Mouse (Mus musculus): Measurements from ENCODE around the gene Cps1.

Cps1 gene

DNA sequence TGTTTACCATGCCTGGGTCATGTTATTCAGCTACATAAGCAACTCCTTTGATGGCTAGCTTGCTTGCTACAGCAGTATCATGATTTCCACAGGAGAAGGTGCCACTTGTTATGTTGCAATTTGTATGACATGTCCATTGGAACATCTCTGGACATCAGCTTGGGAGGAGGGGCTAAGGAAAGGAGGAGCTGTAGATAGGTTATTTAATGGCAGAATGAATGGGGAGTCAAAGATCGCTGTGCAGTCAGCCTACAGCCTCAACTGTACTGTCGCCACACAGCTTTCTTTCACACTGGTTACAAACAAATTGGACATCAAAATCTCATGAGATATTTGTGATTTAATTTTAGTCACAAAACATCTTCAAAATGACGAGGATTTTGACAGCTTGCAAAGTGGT is at the start of gene Cps1:
TSS of gene Cps1 (plus strand) at position 230 of the 400 bp plus-strand sequence.
- DNase-seq (ENCODE audit: low spot score), result no peak

- DNase-seq (ENCODE audit: low spot score), result no peak
These were observed 45.1 kb upstream of the Cps1 start for GRCm38 (mm10) chr1:67077739-67078138.

- DNase-seq (ENCODE audit: low spot score), result no peak
These were observed 44.2 kb upstream of the Cps1 start for GRCm38 (mm10) chr1:67078666-67079065.

DNA sequence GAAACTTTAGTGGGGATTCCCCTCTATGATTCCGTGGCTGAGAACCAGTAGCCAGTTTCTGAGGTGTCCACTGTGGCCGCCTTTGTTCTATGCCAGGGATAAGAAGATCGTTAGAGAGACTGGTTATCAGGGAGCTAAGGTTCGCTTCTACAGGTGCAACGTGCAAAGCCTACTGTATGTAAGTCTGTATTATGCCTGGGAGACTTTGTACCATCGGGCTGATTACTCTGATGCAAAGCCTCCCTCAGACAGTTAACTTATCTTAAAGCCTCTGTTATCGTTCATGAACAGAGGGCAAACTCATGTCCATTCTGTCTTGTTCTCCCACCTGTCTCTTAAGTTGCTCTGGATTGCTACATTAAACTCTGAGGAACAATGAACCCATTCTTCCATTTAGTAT is 43.7 kb upstream of the Cps1 start:
- DNase-seq (ENCODE audit: low spot score), result no peak

DNA sequence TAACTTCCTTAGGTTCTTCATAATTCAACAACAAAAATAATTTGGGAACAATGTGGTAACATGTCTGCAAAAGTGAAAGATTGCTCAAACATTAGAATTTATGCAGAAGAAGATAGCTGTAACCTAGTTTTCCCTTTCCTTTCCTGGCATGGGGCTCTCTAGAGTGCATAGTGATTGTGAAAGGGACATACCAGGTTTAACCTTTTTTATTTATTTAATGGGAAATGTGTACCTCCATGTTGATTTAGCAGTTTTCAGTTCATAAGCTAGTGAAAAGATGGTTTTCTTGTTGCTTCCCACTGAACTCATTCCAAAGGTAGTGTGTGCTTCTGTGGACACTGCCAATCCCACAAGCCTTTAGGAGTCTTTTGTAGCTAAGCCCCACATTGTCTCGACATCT is 30.4 kb upstream of the Cps1 start:
- DNase-seq (ENCODE audit: low spot score), result no peak

DNA sequence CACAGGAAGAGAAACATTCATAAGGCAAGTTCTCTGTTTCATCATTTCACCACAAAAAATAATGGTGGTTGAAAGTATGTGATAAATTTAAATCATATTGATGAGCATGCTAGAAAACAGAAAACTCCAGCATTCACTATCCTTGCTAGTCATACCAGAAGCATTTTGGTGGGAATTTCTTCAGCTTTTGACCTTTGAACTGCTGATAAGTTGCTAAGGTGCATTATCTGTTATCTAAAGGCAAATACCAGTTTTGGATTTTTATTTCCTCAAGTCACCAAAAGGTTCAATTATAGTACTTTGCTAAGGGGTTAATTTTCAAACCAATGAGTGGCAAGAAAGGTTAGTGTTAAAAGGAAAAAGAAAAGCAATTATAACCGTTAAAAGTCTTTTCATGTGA is 23.6 kb upstream of the Cps1 start:
- no peak for DNase-seq (ENCODE audit: low spot score)

- DNase-seq (ENCODE audit: low spot score), result peak; percentile 36
These were observed 19.2 kb upstream of the Cps1 start for GRCm38 (mm10) chr1:67103476-67104248.

DNA sequence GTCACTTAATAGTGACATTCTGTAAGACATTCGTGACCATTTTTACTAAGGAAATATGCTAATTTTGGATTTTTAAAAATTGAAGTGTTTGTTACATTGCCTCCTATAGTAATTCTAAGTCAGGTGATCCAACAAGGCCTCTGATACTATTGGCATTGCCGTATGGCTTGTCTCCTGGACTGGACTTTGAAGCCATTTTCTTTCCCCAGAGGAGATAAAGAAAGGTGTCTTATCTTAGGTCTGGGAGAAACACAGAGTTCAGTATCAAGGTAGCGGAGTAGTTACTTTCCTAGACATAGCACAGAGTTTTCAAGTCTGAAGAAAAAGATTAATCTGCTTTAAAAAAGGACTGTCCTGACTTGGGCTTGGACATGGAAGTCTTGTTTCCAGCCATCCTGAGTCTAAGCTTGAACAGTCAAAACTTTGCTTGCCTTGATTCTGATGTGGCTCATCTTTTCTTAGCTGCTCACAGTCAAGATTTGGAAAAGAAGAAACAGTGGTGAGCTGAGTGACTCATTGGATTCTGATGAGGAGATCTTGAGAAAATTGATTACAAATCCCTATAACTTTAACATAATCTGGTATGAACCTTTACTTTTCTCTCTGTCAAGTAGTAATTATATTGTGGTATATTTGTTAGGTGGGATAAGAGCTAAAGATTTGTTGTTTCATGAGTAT is 11.1 kb upstream of the Cps1 start:
- no peak for DNase-seq (ENCODE audit: low spot score)

- DNase-seq (ENCODE audit: low spot score), result no peak
These were observed 9.3 kb upstream of the Cps1 start for GRCm38 (mm10) chr1:67113343-67114030.

- no peak for DNase-seq (ENCODE audit: low spot score)
These were observed 6.3 kb upstream of the Cps1 start for GRCm38 (mm10) chr1:67116571-67116970.

- DNase-seq (ENCODE audit: low spot score), result no peak
These were observed 5.0 kb upstream of the Cps1 start for GRCm38 (mm10) chr1:67117778-67118177.

DNA sequence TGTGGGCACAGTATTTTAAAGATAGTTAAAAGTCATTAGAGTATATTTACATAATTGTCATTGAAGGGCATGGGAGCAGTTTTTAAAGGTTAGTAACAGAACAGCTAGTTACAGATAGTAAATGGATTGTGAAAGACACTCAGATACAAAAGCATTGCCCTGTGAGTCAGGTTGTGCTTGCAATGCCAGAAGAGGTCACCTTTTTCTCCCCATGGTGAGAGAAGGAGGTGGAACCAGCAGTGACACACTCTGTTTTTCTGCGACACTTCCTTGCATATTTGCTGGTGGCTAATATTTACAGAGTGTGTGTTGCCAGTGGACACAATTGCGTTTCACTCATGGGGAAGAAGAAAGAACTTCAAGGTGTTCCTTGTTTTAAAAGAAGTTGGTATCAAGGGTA is 2.6 kb downstream of the Cps1 start:
- no peak for DNase-seq (ENCODE audit: low spot score)

DNA sequence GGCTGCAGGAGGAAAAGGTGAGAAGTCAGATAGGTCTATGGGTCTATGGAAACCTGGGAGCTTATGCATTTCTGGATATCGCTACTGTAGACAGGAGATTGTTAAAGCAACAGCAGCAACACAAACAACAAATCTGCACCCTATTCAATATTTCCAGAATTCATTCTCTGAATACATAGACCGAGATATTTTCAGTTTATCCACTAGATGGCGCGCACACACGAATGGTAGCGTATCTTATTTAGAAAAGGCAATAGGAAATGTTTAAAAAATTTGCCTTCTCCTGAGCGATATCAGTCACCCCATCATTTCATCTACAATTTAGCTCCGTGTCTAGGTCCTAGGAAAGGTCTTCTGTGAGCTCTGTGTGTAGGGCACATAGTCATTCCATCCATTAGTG is 21.1 kb downstream of the Cps1 start:
- peak; percentile 73 for DNase-seq (ENCODE audit: low spot score)

DNA sequence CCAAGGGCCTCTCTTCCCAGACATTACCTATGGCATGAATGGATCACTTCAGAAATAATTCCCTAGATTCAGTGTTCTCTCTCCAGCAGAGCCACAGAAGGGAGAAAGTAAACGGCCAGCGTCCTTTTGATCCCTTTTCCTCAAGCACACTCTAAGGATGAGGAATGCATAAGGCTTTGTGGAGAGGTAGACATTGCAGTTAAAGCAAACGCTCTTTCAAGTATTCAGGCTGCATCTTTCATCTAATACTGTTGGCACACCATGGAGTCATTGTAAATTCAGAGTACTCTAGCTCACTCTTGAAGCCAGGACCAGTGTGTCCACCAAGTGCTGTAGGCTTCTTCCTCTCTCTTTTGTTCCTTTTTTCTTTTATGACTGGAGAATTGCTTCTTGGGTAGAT is 28.4 kb downstream of the Cps1 start:
- DNase-seq (ENCODE audit: low spot score), result no peak

DNA sequence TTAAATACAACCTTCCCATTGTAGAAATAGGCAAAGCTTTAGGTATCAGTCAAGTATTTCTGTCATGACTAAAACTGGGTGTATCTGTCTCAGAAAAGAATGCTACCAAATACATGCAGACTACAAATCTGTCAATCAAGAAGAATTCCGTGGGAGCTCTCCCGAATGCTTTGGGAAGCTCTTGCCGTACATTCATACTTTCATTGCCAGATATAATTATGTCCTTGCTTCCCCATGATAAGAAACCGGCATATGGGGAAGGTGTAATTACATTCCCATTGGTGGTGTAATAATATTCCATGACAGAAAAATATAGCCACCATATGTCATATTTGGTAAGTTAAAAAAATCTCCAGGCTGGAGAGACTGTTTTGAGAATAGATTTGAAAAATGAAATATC is 44.5 kb downstream of the Cps1 start:
- DNase-seq (ENCODE audit: low spot score), result no peak

GRCm38 (mm10) chr1:67181165-67181564 is 58.3 kb downstream of the Cps1 start:
- peak; percentile 76 for DNase-seq (ENCODE audit: low spot score)

DNA sequence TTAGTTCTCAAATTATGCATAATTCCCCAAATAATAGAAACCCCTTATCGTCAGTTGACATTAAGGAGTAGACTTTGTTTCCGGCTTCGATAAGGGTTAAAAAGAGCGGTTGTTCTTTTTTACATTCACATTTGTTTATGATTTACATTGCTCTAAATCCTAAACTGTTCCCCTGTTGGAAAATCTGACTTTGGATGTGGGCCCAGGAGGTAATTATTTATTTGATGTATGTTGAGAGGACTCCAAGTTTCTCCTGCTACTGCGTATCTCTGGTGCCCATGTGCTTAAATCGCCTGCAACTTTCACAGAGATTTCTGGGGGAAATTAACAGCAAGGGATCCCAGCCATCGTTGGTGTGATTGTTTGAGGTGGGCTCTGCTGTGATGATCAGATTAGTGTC is 59.4 kb downstream of the Cps1 start:
- DNase-seq (ENCODE audit: low spot score), result no peak

- DNase-seq (ENCODE audit: low spot score), result no peak
These were observed 60.7 kb downstream of the Cps1 start for GRCm38 (mm10) chr1:67183532-67183931.

- no peak for DNase-seq (ENCODE audit: low spot score)
These were observed 61.3 kb downstream of the Cps1 start for GRCm38 (mm10) chr1:67184134-67184533.

DNA sequence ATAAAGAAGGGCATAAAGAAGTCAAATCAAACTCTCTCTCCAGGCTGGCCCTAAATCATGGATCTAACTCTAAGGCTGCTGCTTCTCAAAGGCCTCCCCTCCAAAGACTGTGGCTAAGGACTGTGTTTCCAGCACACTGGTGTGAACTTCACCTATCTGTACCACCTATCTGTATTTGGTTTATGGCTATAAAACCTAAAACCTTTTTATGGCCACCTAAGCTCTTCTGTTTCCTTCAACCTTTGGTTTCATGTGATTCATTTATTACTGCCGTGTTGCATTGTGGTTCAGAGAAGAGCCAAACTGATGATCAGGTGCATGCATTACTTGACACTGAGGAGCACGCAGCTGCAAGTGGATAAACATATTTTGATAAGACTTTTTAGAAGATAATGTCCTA is 74.5 kb downstream of the Cps1 start:
- DNase-seq (ENCODE audit: low spot score), result no peak

- DNase-seq (ENCODE audit: low spot score), result peak; percentile 21
These were observed 95.6 kb downstream of the Cps1 start for GRCm38 (mm10) chr1:67218339-67218944.

GRCm38 (mm10) chr1:67223666-67224065 is 100.8 kb downstream of the Cps1 start:
- no peak for DNase-seq (ENCODE audit: low spot score)

DNA sequence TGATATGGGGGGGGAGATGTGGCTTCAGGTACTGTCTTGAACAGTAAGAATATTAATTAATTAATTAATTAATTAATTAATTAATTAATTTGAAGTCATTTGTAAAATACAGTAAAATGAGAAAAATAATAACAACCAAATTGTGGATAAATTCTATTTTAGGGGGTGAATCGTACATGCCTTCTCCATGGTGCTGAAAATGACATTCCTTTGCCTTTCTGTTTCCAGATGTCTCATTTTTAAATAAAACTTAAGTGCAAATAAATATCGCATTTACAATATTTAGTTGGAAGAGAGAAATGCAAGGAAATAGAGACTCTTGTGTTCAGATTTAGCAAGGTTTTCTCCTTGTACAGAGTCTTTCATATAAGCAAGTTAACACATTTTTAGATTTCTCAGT is 112.0 kb downstream of the Cps1 start:
- peak; percentile 7 for DNase-seq (ENCODE audit: low spot score)
